Mouse (Mus musculus): ENCODE data around the gene Tspan1. TPM values are rescaled to one million over a fixed set of nuclear protein-coding genes. Genes with fewer than 3 reads are reported as not detected.

The Tspan1 gene
- polyA plus RNA-seq, 1 experiment from 2014 or later, result 50.2 TPM

GRCm38 (mm10) chr4:116127956-116128355, 39.4 kb downstream of the Tspan1 start:
- H3K27ac ChIP-seq (ENCODE audit: low read length), result no peak overlapping the region
- no peaks in the 10 kb centered on the region for H3K36me3 ChIP-seq (ENCODE audit: control insufficient read depth, insufficient read depth, low read length)
- ATAC-seq (ENCODE audit: insufficient number of reproducible peaks, insufficient read depth, low FRiP score, low read depth), result no peak
- no peak overlapping the region for H3K4me3 ChIP-seq (ENCODE audit: low read depth, low read length)
- no peaks in the 10 kb centered on the region for H3K27me3 ChIP-seq (ENCODE audit: control insufficient read depth, insufficient read depth, low read length)
- no peak overlapping the region for H3K9ac ChIP-seq (replicated peaks; ENCODE audit: low read depth, low read length)
- WGBS, result 80% methylated on average over 6 of the region's 6 CpGs
- H3K9me3 ChIP-seq (ENCODE audit: control insufficient read depth, low read depth, low read length), result no peaks in the 10 kb centered on the region
- H3K4me2 ChIP-seq (replicated peaks; ENCODE audit: low read depth, low read length), result no peak overlapping the region
- peaks cover 9% of the 10 kb centered on the region; the same call in 1 of the 2 replicates for H3K4me1 ChIP-seq (ENCODE audit: control insufficient read depth, insufficient read depth, low read length)

- no peak overlapping the region for H3K27ac ChIP-seq (ENCODE audit: low read length)
- no peak overlapping the region for H3K9ac ChIP-seq (replicated peaks; ENCODE audit: low read depth, low read length)
- no peak for ATAC-seq (ENCODE audit: insufficient number of reproducible peaks, insufficient read depth, low FRiP score, low read depth)
- no peaks in the 10 kb centered on the region for H3K27me3 ChIP-seq (ENCODE audit: control insufficient read depth, insufficient read depth, low read length)
- 88% methylated on average over 4 of the region's 4 CpGs for WGBS
- H3K4me2 ChIP-seq (replicated peaks; ENCODE audit: low read depth, low read length), result no peak overlapping the region
- H3K36me3 ChIP-seq (ENCODE audit: control insufficient read depth, insufficient read depth, low read length), result no peaks in the 10 kb centered on the region
- no peaks in the 10 kb centered on the region for H3K9me3 ChIP-seq (ENCODE audit: control insufficient read depth, low read depth, low read length)
- H3K4me1 ChIP-seq (ENCODE audit: control insufficient read depth, insufficient read depth, low read length), result peaks cover 11% of the 10 kb centered on the region; the same call in 1 of the 2 replicates
- H3K4me3 ChIP-seq (ENCODE audit: low read depth, low read length), result no peak overlapping the region
Observed at GRCm38 (mm10) chr4:116125803-116126386, 41.5 kb downstream of the Tspan1 start.

GRCm38 (mm10) chr4:116123602-116124519, 43.5 kb downstream of the Tspan1 start, which contains the start of the genes Rad54l and Pomgnt1:
Gene Rad54l (minus strand): TSS chr4:116123690.
Gene Pomgnt1 (plus strand): TSS chr4:116123840.
- H3K36me3 ChIP-seq (ENCODE audit: control insufficient read depth, insufficient read depth, low read length), result no peaks in the 10 kb centered on the region
- H3K4me2 ChIP-seq (replicated peaks; ENCODE audit: low read depth, low read length), result peak within 1 kb of the TSS; percentile 79
- H3K4me3 ChIP-seq (ENCODE audit: low read depth, low read length), result peak within 1 kb of the TSS; percentile 54
- WGBS, result 4% methylated on average over 24 of the region's 24 CpGs
- no peaks in the 10 kb centered on the region for H3K27me3 ChIP-seq (ENCODE audit: control insufficient read depth, insufficient read depth, low read length)
- peak within 1 kb of the TSS; percentile 69; the same call in 1 of the 2 replicates for H3K27ac ChIP-seq (ENCODE audit: low read length)
- peak; percentile 94 for ATAC-seq (ENCODE audit: insufficient number of reproducible peaks, insufficient read depth, low FRiP score, low read depth)
- H3K9ac ChIP-seq (replicated peaks; ENCODE audit: low read depth, low read length), result peak within 1 kb of the TSS; percentile 64
- H3K9me3 ChIP-seq (ENCODE audit: control insufficient read depth, low read depth, low read length), result no peaks in the 10 kb centered on the region
- H3K4me1 ChIP-seq (ENCODE audit: control insufficient read depth, insufficient read depth, low read length), result peaks cover 11% of the 10 kb centered on the region; the same call in 1 of the 2 replicates

GRCm38 (mm10) chr4:116122762-116123161, 44.6 kb downstream of the Tspan1 start:
- Histone ChIP-seq H3K4me1 (ENCODE audit: control insufficient read depth, insufficient read depth, low read length) (peaks cover 11% of the 10 kb centered on the region; the same call in 1 of the 2 replicates), H3K36me3 (ENCODE audit: control insufficient read depth, insufficient read depth, low read length) (no peaks in the 10 kb centered on the region), H3K9me3 (ENCODE audit: control insufficient read depth, low read depth, low read length) (no peaks in the 10 kb centered on the region), H3K27me3 (ENCODE audit: control insufficient read depth, insufficient read depth, low read length) (no peaks in the 10 kb centered on the region), H3K9ac (replicated peaks; ENCODE audit: low read depth, low read length) (peak overlapping the region; percentile 11), H3K4me3 (ENCODE audit: low read depth, low read length) (peak overlapping the region; percentile 54), H3K4me2 (replicated peaks; ENCODE audit: low read depth, low read length) (peak overlapping the region; percentile 79), H3K27ac (ENCODE audit: low read length) (no peak overlapping the region)
- ATAC-seq (ENCODE audit: insufficient number of reproducible peaks, insufficient read depth, low FRiP score, low read depth), result no peak
- WGBS, result 0% methylated on average over 1 of the region's 1 CpGs

Other genes starting within 250 kb of the Tspan1 start
- not detected in 2 replicates for gene Dmbx1, start 227.7 kb downstream of the Tspan1 start, polyA plus RNA-seq (2014; fragmentation: Nextera tagmentation; extraction: Ambion mirVana)
- gene Faah, start 149.7 kb downstream of the Tspan1 start, polyA plus RNA-seq (2014; fragmentation: Nextera tagmentation; extraction: Ambion mirVana), result 8.3 and 8.5 TPM in 2 replicates
- 22.3 and 23.4 TPM in 2 replicates for gene Nsun4, start 113.7 kb downstream of the Tspan1 start, polyA plus RNA-seq (2014; fragmentation: Nextera tagmentation; extraction: Ambion mirVana)
- gene Uqcrh, start 92.5 kb downstream of the Tspan1 start, polyA plus RNA-seq (2014; fragmentation: Nextera tagmentation; extraction: Ambion mirVana), result 520 and 565 TPM in 2 replicates
- gene Lrrc41, start 92.3 kb downstream of the Tspan1 start, polyA plus RNA-seq (2014; fragmentation: Nextera tagmentation; extraction: Ambion mirVana), result 70.9 and 73.6 TPM in 2 replicates
- 30.9 and 31.0 TPM in 2 replicates for gene Rad54l, start 43.9 kb downstream of the Tspan1 start, polyA plus RNA-seq (2014; fragmentation: Nextera tagmentation; extraction: Ambion mirVana)
- gene Pomgnt1, start 43.8 kb downstream of the Tspan1 start, polyA plus RNA-seq (2014; fragmentation: Nextera tagmentation; extraction: Ambion mirVana), result 56.5 and 61.7 TPM in 2 replicates
- 3.0 and 3.5 TPM in 2 replicates for gene Lurap1, start 16.3 kb downstream of the Tspan1 start, polyA plus RNA-seq (2014; fragmentation: Nextera tagmentation; extraction: Ambion mirVana)
- gene 1700042G07Rik, start 5.8 kb upstream of the Tspan1 start, polyA plus RNA-seq (2014; fragmentation: Nextera tagmentation; extraction: Ambion mirVana), result not detected in 2 replicates
- not detected in 2 replicates for gene Gm49337, start 5.8 kb upstream of the Tspan1 start, polyA plus RNA-seq (2014; fragmentation: Nextera tagmentation; extraction: Ambion mirVana)
- gene Pik3r3, start 54.0 kb upstream of the Tspan1 start, polyA plus RNA-seq (2014; fragmentation: Nextera tagmentation; extraction: Ambion mirVana), result 21.6 and 24.6 TPM in 2 replicates

Measured in stomach, embryonic 14.5 days (tissue).